Mouse (Mus musculus) left cerebral cortex, postnatal 4 days (tissue): ENCODE measurements around the gene Hist1h3b. TPM values are rescaled to one million over a fixed set of nuclear protein-coding genes. Genes with fewer than 3 reads are reported as not detected.
"Not testable (repeated sequence)": the region's sequence is repeated elsewhere in the genome, so short reads cannot be mapped to it uniquely, and the experiment has no call there.

Experiments used
- DNase-seq: peaks from one replicate; pipeline ENCODE4 v3.0.0-alpha.2; 2022
- intact Hi-C: fragments of 180-260 bp; cut with DNase I; formaldehyde crosslinking; loops from one replicate; pipeline ENCODE4 v1.15.1; 2025
- microRNA-seq: library from miRNA; unstranded; fragments of <30 nt; microRNA quantifications from one replicate; pipeline ENCODE4 v1.2.0, GENCODE M21; 2022
- total RNA-seq, 2 experiments: library from RNA; stranded (reverse); gene quantifications; 2 replicates each; pipeline ENCODE4 v1.2.3; 2021

Hist1h3b gene
- total RNA-seq, 2 experiments from 2014 or later = 95.4 to 102 TPM

GRCm38 (mm10) chr13:23768834-23769397, 16.8 kb downstream of the Hist1h3b start:
- DNase-seq = no peak
- intact Hi-C loops = no loop called here

GRCm38 (mm10) chr13:23769613-23770012, 17.5 kb downstream of the Hist1h3b start, which contains the start of gene Trim38:
Gene Trim38, plus strand, starts transcription at chr13:23769913.
- DNase-seq, intact Hi-C loops: not testable (repeated sequence)

GRCm38 (mm10) chr13:23772561-23773313, 20.7 kb downstream of the Hist1h3b start:
- DNase-seq = no peak
- intact Hi-C loops = no loop called here

GRCm38 (mm10) chr13:23778339-23778738, 26.3 kb downstream of the Hist1h3b start:
- DNase-seq = no peak
- intact Hi-C loops = no loop called here

GRCm38 (mm10) chr13:23779025-23779424, 27.0 kb downstream of the Hist1h3b start:
- intact Hi-C loops = no loop called here

GRCm38 (mm10) chr13:23792520-23792919, 40.5 kb downstream of the Hist1h3b start:
- intact Hi-C loops = loop anchor here (5.0 kb wide), 1 partner anchor 525 kb away; no protein-coding TSS in a partner anchor
- DNase-seq = peak; percentile 33

More at GRCm38 (mm10) chr13:23779025-23779424, 27.0 kb downstream of the Hist1h3b start:
- DNase-seq = no peak

- DNase-seq = no peak
Observed at GRCm38 (mm10) chr13:23799405-23799804, 47.3 kb downstream of the Hist1h3b start.

More at GRCm38 (mm10) chr13:23799405-23799804, 47.3 kb downstream of the Hist1h3b start:
- intact Hi-C loops = no loop called here

Small RNA genes lying within 50 kb of the gene (microRNA-seq; reads per million reads assigned to microRNA genes)
- gene Gm44314 (not detected), gene Gm44484 (not detected)

Other genes with a start within 250 kb of the Hist1h3b start
- 100 to 1,000 TPM; 441 to 470 TPM for gene Hist1h4h, start 221.2 kb upstream of the Hist1h3b start, total RNA-seq
- gene Hist1h2af, start 218.4 kb upstream of the Hist1h3b start, total RNA-seq = 10 to 100 TPM; 74.6 to 86.0 TPM
- gene Hist1h3g, start 216.8 kb upstream of the Hist1h3b start, total RNA-seq = 10 to 100 TPM; 22.0 to 28.6 TPM
- 1 to 10 TPM; 4.5 to 6.1 TPM for gene Hist1h2bh, start 208.9 kb upstream of the Hist1h3b start, total RNA-seq
- gene Hist1h3f, start 208.2 kb upstream of the Hist1h3b start, total RNA-seq = 10 to 100 TPM; 42.2 to 44.0 TPM
- 100 to 1,000 TPM; 224 to 235 TPM for gene Hist1h4f, start 200.6 kb upstream of the Hist1h3b start, total RNA-seq
- 10 to 100 TPM; 12.0 to 12.4 TPM for gene Hist1h1d, start 199.0 kb upstream of the Hist1h3b start, total RNA-seq
- 100 to 1,000 TPM; 130 to 134 TPM for gene Hist1h3e, start 189.9 kb upstream of the Hist1h3b start, total RNA-seq
- 10 to 100 TPM; 24.5 to 31.0 TPM for gene Hist1h2ae, start 181.0 kb upstream of the Hist1h3b start, total RNA-seq
- gene Hist1h2bg, start 180.9 kb upstream of the Hist1h3b start, total RNA-seq = 100 to 1,000 TPM; 203 to 225 TPM
- gene Hist1h2bf, start 178.1 kb upstream of the Hist1h3b start, total RNA-seq = 100 to 1,000 TPM in 1 of 2 experiments, 10 to 100 TPM in 1; 87.5 to 105 TPM
- gene Hist1h2ad, start 177.9 kb upstream of the Hist1h3b start, total RNA-seq = 10 to 100 TPM; 18.6 to 25.5 TPM
- gene Hist1h3d, start 176.5 kb upstream of the Hist1h3b start, total RNA-seq = 10 to 100 TPM; 18.8 to 24.3 TPM
- 100 to 1,000 TPM; 177 to 192 TPM for gene Hist1h4d, start 170.7 kb upstream of the Hist1h3b start, total RNA-seq
- gene Hist1h2be, start 131.1 kb upstream of the Hist1h3b start, total RNA-seq = 10 to 100 TPM; 13.0 to 16.9 TPM
- 100 to 1,000 TPM; 112 to 117 TPM for gene Hist1h1e, start 129.7 kb upstream of the Hist1h3b start, total RNA-seq
- gene Hist1h2ac, start 68.3 kb upstream of the Hist1h3b start, total RNA-seq = 1 to 10 TPM; 4.8 to 5.4 TPM
- 10 to 100 TPM; 16.7 to 17.0 TPM for gene Hist1h2bc, start 68.1 kb upstream of the Hist1h3b start, total RNA-seq
- gene Hist1h1t, start 56.5 kb upstream of the Hist1h3b start, total RNA-seq = not detected
- gene Hist1h4c, start 53.8 kb upstream of the Hist1h3b start, total RNA-seq = 100 to 1,000 TPM; 109 to 126 TPM
- gene Hfe, start 41.4 kb upstream of the Hist1h3b start, total RNA-seq = 1 to 10 TPM; 1.7 to 2.3 TPM
- gene Hist1h1c, start 13.5 kb upstream of the Hist1h3b start, total RNA-seq = 100 to 1,000 TPM; 154 to 166 TPM
- gene Hist1h3c, start 6.7 kb upstream of the Hist1h3b start, total RNA-seq = 10 to 100 TPM; 39.8 to 41.0 TPM
- gene Hist1h2bb, start 5.5 kb upstream of the Hist1h3b start, total RNA-seq = 10 to 100 TPM; 62.4 to 81.1 TPM
- 100 to 1,000 TPM; 116 to 120 TPM for gene Hist1h2ab, start 1.1 kb upstream of the Hist1h3b start, total RNA-seq
- 100 to 1,000 TPM; 139 to 151 TPM for gene Hist1h4b, start 4.7 kb downstream of the Hist1h3b start, total RNA-seq
- gene Hist1h4a, start 9.0 kb downstream of the Hist1h3b start, total RNA-seq = 100 to 1,000 TPM; 134 to 137 TPM
- 100 to 1,000 TPM; 114 to 125 TPM for gene Hist1h3a, start 10.1 kb downstream of the Hist1h3b start, total RNA-seq
- gene Hist1h1a, start 11.4 kb downstream of the Hist1h3b start, total RNA-seq = 10 to 100 TPM; 62.9 to 79.4 TPM
- gene Trim38, start 17.6 kb downstream of the Hist1h3b start, total RNA-seq = not detected
- gene Slc17a2, start 54.7 kb downstream of the Hist1h3b start, total RNA-seq = not detected
- gene Slc17a3, start 87.2 kb downstream of the Hist1h3b start, total RNA-seq = under 1 TPM in 1 of 2 experiments, not detected in 1; 0.10 TPM
- not detected for gene Slc17a1, start 115.5 kb downstream of the Hist1h3b start, total RNA-seq
- not detected for gene Slc17a4, start 162.7 kb downstream of the Hist1h3b start, total RNA-seq
- not detected for gene Hist1h2ba, start 181.9 kb downstream of the Hist1h3b start, total RNA-seq
- not detected for gene Hist1h2aa, start 182.2 kb downstream of the Hist1h3b start, total RNA-seq
- gene Scgn, start 238.9 kb downstream of the Hist1h3b start, total RNA-seq = under 1 TPM; 0.26 to 0.58 TPM